13 mouse cellular contexts compared by ENCODE assay signal in genomic region chr11:60229821-60230220, GRCm38 (mm10). TPM values are rescaled to one million over a fixed set of nuclear protein-coding genes. Genes with fewer than 3 reads are reported as not detected.
DNase-seq lines count a peak whose midpoint lies in the region; ATAC-seq and TF ChIP-seq lines count a peak whose summit lies in the region.
"Had no signal": no experiment of that assay in that cellular context is flagged by ENCODE, and none has a peak within 500 bp of the region (broad histone marks: within the 10 kb centered on the region; RNA-seq: fewer than 3 reads in every experiment).

No protein-coding gene starts in this region.

- ATAC-seq in heart, embryonic 11.5 days (replicated peaks; ENCODE audit: insufficient number of reproducible peaks, low FRiP score, low TSS enrichment), result no peak
- peak; percentile 52; the same call in 1 of the 2 replicates for ATAC-seq in liver, embryonic 13.5 days (ENCODE audit: low read depth)
- ATAC-seq: forebrain, embryonic 13.5 days had no signal

- H3K9me3 ChIP-seq in heart, embryonic 11.5 days (replicated peaks; ENCODE audit: control insufficient read depth, low read length), result no peaks in the 10 kb centered on the region
- no peaks in the 10 kb centered on the region for H3K9me3 ChIP-seq in liver, embryonic 13.5 days (replicated peaks)
- H3K9me3 ChIP-seq: embryonic facial prominence, embryonic 13.5 days; forebrain, embryonic 13.5 days; megakaryocyte, embryonic 14.5 days had no signal

- no peak overlapping the region for H3K4me2 ChIP-seq in heart, embryonic 11.5 days
- no peak overlapping the region for H3K4me2 ChIP-seq in liver, embryonic 13.5 days
- H3K4me2 ChIP-seq: embryonic facial prominence, embryonic 13.5 days; forebrain, embryonic 13.5 days had no signal

- no peaks in the 10 kb centered on the region for H3K36me3 ChIP-seq in heart, embryonic 11.5 days (ENCODE audit: control insufficient read depth, insufficient read depth, low read length)
- no peaks in the 10 kb centered on the region for H3K36me3 ChIP-seq in heart, adult 2 months (ENCODE audit: control insufficient read depth, insufficient read depth, low read length)
- no peaks in the 10 kb centered on the region for H3K36me3 ChIP-seq in kidney, adult 2 months (ENCODE audit: control insufficient read depth, insufficient read depth, low read length)
- no peaks in the 10 kb centered on the region for H3K36me3 ChIP-seq in liver, embryonic 13.5 days

- TF ChIP-seq POLR2A in heart, adult 2 months (IDR thresholded peaks at IDR 0.05; ENCODE audit: insufficient read depth, low read depth, low read length), result no peak
- TF ChIP-seq POLR2A in kidney, adult 2 months (IDR thresholded peaks at IDR 0.05; ENCODE audit: low read depth, low read length), result no peak

- intact Hi-C loops in heart, adult 2 months (cut with DNase I), result no loop called here
- intact Hi-C loops in left cerebral cortex, postnatal 4 days (cut with DNase I), result no loop called here

- no peak overlapping the region for H3K27ac ChIP-seq in heart, embryonic 11.5 days (ENCODE audit: low read depth, low read length)
- no peak overlapping the region for H3K27ac ChIP-seq in heart, adult 2 months
- 0 out of 2 replicates have a peak overlapping the region, but pooled peaks have one; percentile 7 for H3K27ac ChIP-seq in kidney, adult 2 months (ENCODE audit: insufficient read depth, low read depth, low read length)
- no peak overlapping the region for H3K27ac ChIP-seq in liver, embryonic 13.5 days
- H3K27ac ChIP-seq: embryonic facial prominence, embryonic 13.5 days; forebrain, embryonic 13.5 days had no signal

- no peak for DNase-seq in heart, adult 2 months
- peak; percentile 80 for DNase-seq in kidney, adult 2 months
- no peak for DNase-seq in liver, embryonic 13.5 days
- DNase-seq in lung, postnatal 25 days (ENCODE audit: low spot score), result peak; percentile 84
- no peak for DNase-seq in gastrocnemius, postnatal 4 days (ENCODE audit: low spot score in 2 of 2)
- DNase-seq in cerebellum, postnatal 36 days, result no peak
- DNase-seq in left cerebral cortex, postnatal 4 days, result no peak
- DNase-seq: cerebellum, adult 9-10 months; gastrocnemius, postnatal 10 days had no signal

- H3K4me1 ChIP-seq in heart, embryonic 11.5 days (ENCODE audit: control insufficient read depth, insufficient read depth, low read length), result peaks cover 28% of the 10 kb centered on the region
- H3K4me1 ChIP-seq in heart, adult 2 months (ENCODE audit: control insufficient read depth, insufficient read depth, low read length), result peaks cover 3% of the 10 kb centered on the region; the same call in 1 of the 2 replicates
- no peaks in the 10 kb centered on the region; the same call in 1 of the 2 replicates for H3K4me1 ChIP-seq in kidney, adult 2 months (ENCODE audit: control insufficient read depth, insufficient read depth, low read length)
- H3K4me1 ChIP-seq in liver, embryonic 13.5 days (replicated peaks), result peaks cover 22% of the 10 kb centered on the region

- H3K79me2 ChIP-seq in heart, adult 2 months (replicated peaks; ENCODE audit: control insufficient read depth, insufficient read depth, low read length), result no peaks in the 10 kb centered on the region

- no peak overlapping the region for H3K4me3 ChIP-seq in heart, embryonic 11.5 days (ENCODE audit: low read depth, low read length)
- H3K4me3 ChIP-seq in heart, adult 2 months, result no peak overlapping the region
- no peak overlapping the region for H3K4me3 ChIP-seq in kidney, adult 2 months (ENCODE audit: insufficient read depth, low read depth, low read length)
- H3K4me3 ChIP-seq in liver, embryonic 13.5 days (replicated peaks), result no peak overlapping the region
- H3K4me3 ChIP-seq: embryonic facial prominence, embryonic 13.5 days; forebrain, embryonic 13.5 days had no signal

- peak overlapping the region; percentile 29; the same call in 1 of the 2 replicates for H3K9ac ChIP-seq in heart, embryonic 11.5 days (ENCODE audit: low read depth, low read length)
- no peak overlapping the region for H3K9ac ChIP-seq in heart, adult 2 months (ENCODE audit: low read depth, low read length)
- no peak overlapping the region for H3K9ac ChIP-seq in liver, embryonic 13.5 days
- H3K9ac ChIP-seq: forebrain, embryonic 13.5 days had no signal

- 77% methylated on average over 13 of the region's 13 CpGs for WGBS in heart, embryonic 11.5 days (ENCODE audit: insufficient replicate concordance)
- 89% methylated on average over 13 of the region's 13 CpGs for WGBS in heart, adult 2 months
- WGBS in kidney, adult 2 months, result 36% methylated on average over 13 of the region's 13 CpGs
- WGBS in liver, embryonic 13.5 days (ENCODE audit: insufficient replicate concordance), result 80% methylated on average over 13 of the region's 13 CpGs

- no peak for TF ChIP-seq EP300 in heart, adult 2 months (IDR thresholded peaks at IDR 0.05; ENCODE audit: insufficient read depth, low read depth, low read length)

- no peak for TF ChIP-seq CTCF in heart, adult 2 months (IDR thresholded peaks at IDR 0.05)
- TF ChIP-seq CTCF in kidney, adult 2 months (conservative IDR thresholded peaks at IDR 0.05; ENCODE audit: insufficient read depth, insufficient read length, low read depth, low read length), result 0 out of 2 replicates have a peak, but pooled peaks have one; percentile 2

- H3K27me3 ChIP-seq in heart, embryonic 11.5 days (ENCODE audit: control insufficient read depth, insufficient read depth, low read length), result no peaks in the 10 kb centered on the region
- H3K27me3 ChIP-seq in heart, adult 2 months (ENCODE audit: control insufficient read depth, insufficient read depth, low read length), result no peaks in the 10 kb centered on the region
- no peaks in the 10 kb centered on the region for H3K27me3 ChIP-seq in kidney, adult 2 months (replicated peaks; ENCODE audit: control insufficient read depth, insufficient read depth, low read length)
- H3K27me3 ChIP-seq in liver, embryonic 13.5 days, result no peaks in the 10 kb centered on the region
- H3K27me3 ChIP-seq: embryonic facial prominence, embryonic 13.5 days; forebrain, embryonic 13.5 days; megakaryocyte, embryonic 14.5 days had no signal

RNA-seq across cellular contexts. Expression of gene Srebf1, which starts 7.4 kb away (rescaled TPM):
- polyA plus RNA-seq in heart, embryonic 11.5 days (2014; fragmentation: Nextera tagmentation; extraction: Ambion mirVana), result 39.0 and 41.0 TPM in 2 replicates
- 10 to 100 TPM; 25.3 to 35.4 TPM for total RNA-seq in heart, adult 2 months (2021)
- polyA plus RNA-seq in heart, adult 2 months (2012; rRNA removed), result 42.6 and 54.0 TPM in 2 replicates
- polyA plus RNA-seq in kidney, adult 2 months (2012; rRNA removed), result 89.1 and 123 TPM in 2 replicates
- 42.2 and 44.1 TPM in 2 replicates for polyA plus RNA-seq in liver, embryonic 13.5 days (2015; fragmentation: Nextera tagmentation; extraction: Ambion mirVana)
- total RNA-seq in gastrocnemius, postnatal 4 days (2021), result 10 to 100 TPM; 48.6 to 53.1 TPM
- 10 to 100 TPM; 60.3 to 67.5 TPM for total RNA-seq in left cerebral cortex, postnatal 4 days (2021)

Comparison
In these comparisons a context has a peak if more than half of its experiments do, and no peak if none do; other contexts are left out.
1. DNase-seq: peak in kidney, adult 2 months (single experiment) and lung, postnatal 25 days (single experiment); none in heart, adult 2 months (0 of 2), liver, embryonic 13.5 days (single experiment), gastrocnemius, postnatal 4 days (0 of 2), cerebellum, postnatal 36 days (0 of 2) and left cerebral cortex, postnatal 4 days (single experiment).